Mouse (Mus musculus) neutrophil, adult 65 days (primary cell): ENCODE measurements around the gene Grn. TPM values are rescaled to one million over a fixed set of nuclear protein-coding genes. Genes with fewer than 3 reads are reported as not detected.

Experiments used
- total RNA-seq: library from RNA; stranded (reverse); gene quantifications from 2 replicates; pipeline ENCODE4 v1.2.4, GENCODE M21; 2023

The Grn gene
- 281 and 343 TPM in 2 replicates for total RNA-seq

DNA sequence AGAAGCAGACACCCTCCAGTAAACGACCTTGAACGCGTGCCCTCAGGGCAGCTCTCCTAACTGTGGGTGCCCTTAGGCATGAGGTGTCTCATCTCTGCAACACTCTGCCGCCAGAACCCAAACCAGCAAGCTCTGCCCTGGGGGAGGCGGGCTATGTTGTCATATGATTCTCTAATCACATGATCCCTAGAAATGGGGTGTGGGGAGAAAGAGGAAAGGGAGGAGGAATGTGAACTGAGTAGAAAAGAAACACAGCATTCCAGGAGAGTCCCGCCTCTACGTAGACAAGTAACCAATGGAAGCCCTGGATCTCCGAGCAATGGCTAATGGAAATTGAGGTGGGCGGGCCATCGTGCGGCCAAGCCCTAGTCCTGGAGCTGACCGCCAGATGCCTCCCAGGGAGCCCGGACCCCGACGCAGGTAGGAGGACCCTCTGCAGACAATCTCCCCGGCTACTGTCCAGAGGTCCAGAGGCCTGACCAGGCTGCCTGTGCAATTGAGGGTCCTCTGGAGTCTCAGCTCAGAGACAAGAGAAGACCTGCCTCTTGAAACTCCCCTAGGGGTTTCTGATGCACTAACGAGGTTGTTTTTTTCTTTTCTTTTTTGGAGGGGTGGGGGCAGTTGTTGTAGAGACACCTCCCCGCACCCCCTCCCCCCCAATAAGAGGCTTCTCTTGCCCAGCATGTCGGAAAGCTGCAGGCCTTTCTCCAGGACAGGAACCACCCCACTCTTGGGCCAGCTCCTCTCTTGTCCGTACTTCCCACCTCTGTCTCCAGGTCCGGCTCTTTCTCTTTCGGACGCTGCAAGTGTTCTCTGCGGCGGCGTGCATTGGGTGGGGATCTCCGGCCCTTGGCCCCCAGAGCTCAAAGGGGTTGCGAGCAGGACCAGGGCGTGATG lies at the start of gene Grn:
Grn (plus strand) TSS at position 195 of the 897 bp plus-strand sequence.

DNA sequence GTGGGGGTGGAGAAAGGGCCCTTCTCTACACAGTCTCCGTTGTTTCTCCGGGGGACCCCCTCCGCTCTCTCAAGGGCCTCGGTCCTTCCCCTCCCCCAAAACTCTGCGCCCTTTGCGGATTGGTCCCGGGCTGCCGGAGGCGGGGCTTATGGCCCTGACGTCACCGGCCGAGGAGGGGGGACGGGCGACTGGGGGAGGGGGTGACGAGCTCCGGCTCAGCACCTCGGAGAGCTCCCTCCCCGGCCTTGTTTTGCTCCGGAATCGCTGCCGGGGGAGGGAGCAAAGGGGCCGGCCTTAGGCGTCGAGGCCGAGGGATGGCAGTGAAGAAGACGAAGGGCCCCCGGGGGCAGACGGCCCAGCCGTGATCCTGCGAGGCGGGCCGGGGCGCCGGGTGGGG lies 36.9 kb upstream of the Grn start, which contains the start of gene Rundc3a:
Rundc3a (plus strand) TSS at position 166 of the 397 bp plus-strand sequence.

DNA sequence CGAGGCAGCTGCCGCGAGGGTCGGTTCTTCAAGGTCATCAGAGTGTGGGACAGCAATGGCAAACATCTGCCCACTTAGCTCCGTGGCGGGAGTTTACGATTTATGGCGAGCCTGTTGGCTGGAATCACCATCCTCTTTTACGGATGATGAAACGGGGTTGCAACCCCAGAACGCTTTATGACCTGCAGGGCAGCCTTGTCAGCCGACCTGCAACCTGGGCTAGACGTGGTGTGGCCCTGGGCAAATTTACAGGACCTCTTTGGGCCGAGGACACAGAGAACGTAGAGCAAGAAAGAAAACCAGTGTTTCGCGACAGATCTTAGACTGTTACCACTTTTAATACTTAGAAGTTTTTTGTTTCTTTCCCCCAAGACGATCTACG lies 22.3 kb upstream of the Grn start, which contains the start of gene Slc25a39:
Slc25a39 (minus strand) TSS at position 113 of the 382 bp plus-strand sequence.

DNA sequence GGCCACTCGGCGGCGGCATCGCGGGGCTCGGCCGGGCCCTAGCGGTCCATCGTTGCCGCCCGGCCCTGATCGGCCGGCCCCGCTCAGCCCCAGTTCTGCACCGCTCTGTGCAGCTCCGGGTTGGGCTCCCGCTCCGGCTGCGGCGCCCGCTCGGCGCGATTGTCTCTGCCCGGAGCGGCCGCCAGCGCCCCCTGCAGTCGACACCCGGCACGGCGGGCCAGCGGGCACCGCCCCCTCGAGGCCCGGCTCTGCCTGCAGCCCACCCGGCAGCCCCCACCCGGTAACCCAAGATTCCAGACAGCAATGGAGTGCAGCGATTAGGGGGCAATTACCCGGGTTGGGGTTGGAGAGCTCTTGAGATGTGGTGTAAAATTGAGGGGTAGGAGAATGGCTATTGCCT lies 17.4 kb downstream of the Grn start, which contains the start of gene Fam171a2:
Fam171a2 (minus strand) TSS at position 186 of the 400 bp plus-strand sequence.

DNA sequence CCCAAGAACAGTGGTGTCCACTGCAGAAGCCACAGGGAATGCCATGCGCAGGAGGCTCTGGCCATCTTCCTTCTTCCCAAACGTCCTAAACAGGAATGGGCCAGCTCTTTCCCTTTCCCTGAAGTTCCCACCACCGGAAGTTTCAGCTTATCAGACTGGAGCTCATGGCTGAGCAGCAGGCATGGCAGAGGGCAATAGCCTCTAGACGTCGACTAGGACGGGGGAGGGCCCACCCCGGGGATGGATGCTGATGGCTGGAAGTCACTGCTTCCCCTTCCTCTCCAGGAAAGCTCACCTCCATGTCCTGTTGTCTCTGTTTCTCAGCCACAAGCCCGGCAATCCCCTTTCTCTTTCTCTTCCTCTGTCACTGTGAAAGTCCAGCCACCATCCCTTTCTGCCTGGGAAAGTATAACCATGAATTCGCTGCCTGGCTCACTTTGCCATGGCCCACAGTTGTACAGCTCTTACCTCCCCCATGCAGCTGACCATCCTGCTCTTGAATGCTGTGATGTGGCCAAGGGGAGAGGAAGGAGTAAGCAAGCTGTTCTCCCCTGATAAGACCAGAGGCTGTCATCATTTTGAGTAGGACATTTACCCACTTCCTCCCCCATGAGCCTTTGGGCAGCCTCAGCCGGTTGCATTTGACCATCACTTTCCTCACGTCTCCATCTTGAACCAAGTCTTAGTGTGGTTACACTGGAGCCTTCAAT lies 39.7 kb downstream of the Grn start, which contains the start of gene Itga2b:
Itga2b (minus strand) TSS at position 475 of the 710 bp plus-strand sequence.

Other genes with a start within 250 kb of the Grn start
- gene Lsm12, start 245.0 kb upstream of the Grn start, total RNA-seq = 35.9 and 37.7 TPM in 2 replicates
- gene G6pc3, start 240.7 kb upstream of the Grn start, total RNA-seq = 14.6 and 15.4 TPM in 2 replicates
- 128 and 209 TPM in 2 replicates for gene Hdac5, start 200.1 kb upstream of the Grn start, total RNA-seq
- 5.5 and 8.6 TPM in 2 replicates for gene BC030867, start 181.4 kb upstream of the Grn start, total RNA-seq
- gene Asb16, start 161.6 kb upstream of the Grn start, total RNA-seq = not detected in 2 replicates
- gene Tmub2, start 145.4 kb upstream of the Grn start, total RNA-seq = 50.8 and 64.1 TPM in 2 replicates
- gene Atxn7l3, start 133.7 kb upstream of the Grn start, total RNA-seq = 63.5 and 84.5 TPM in 2 replicates
- 55.7 and 64.3 TPM in 2 replicates for gene Ubtf, start 110.6 kb upstream of the Grn start, total RNA-seq
- gene Slc4a1, start 64.1 kb upstream of the Grn start, total RNA-seq = 3.9 and 13.2 TPM in 2 replicates
- gene Rundc3a, start 36.9 kb upstream of the Grn start, total RNA-seq = not detected in 2 replicates
- 38.0 and 43.1 TPM in 2 replicates for gene Slc25a39, start 22.4 kb upstream of the Grn start, total RNA-seq
- gene Fam171a2, start 17.4 kb downstream of the Grn start, total RNA-seq = not detected in 2 replicates
- 8.4 and 17.9 TPM in 2 replicates for gene Itga2b, start 39.8 kb downstream of the Grn start, total RNA-seq
- 28.0 and 36.0 TPM in 2 replicates for gene Gpatch8, start 126.1 kb downstream of the Grn start, total RNA-seq
- not detected in 2 replicates for gene Gm11627, start 149.1 kb downstream of the Grn start, total RNA-seq
- not detected in 2 replicates for gene Fzd2, start 174.1 kb downstream of the Grn start, total RNA-seq
- not detected in 2 replicates for gene Meioc, start 233.4 kb downstream of the Grn start, total RNA-seq